Mouse (Mus musculus) CH12.LX (cell line): ENCODE measurements at regions not wholly inside any gene's neighbourhood (a gene's known extent, or its start where the extent isn't known, plus 50 kb on each side); places are given as distances from the start of the nearest gene placed in this dataset.

Experiments
- DNase-seq: peaks from one replicate; pipeline ENCODE4 v3.0.0-alpha.2; 2013; ENCODE audit errors: extremely low read depth
- H3K27ac ChIP-seq: 2 replicates; pipeline ENCODE4 v1.5.1; 2012; ENCODE audit warnings: low read depth, mild to moderate bottlenecking, control low read depth, moderate library complexity; ENCODE audit not compliant: insufficient read depth
- H3K27me3 ChIP-seq: replicated peaks from 2 replicates; pipeline ENCODE3; 2012; ENCODE audit warnings: inconsistent platforms
- H3K36me3 ChIP-seq, 2 experiments: replicated peaks in 1 of 2; 2 replicates each; pipeline versions ENCODE3 to v1.6.1; 2012; ENCODE audit warnings: inconsistent platforms in 1 of 2, low read length in 1 of 2, mild to moderate bottlenecking in 1 of 2, mixed read lengths in 1 of 2, moderate library complexity in 1 of 2; ENCODE audit not compliant: control insufficient read depth in 1 of 2, insufficient read depth in 1 of 2
- H3K4me1 ChIP-seq, 2 experiments: 2 replicates each; pipeline ENCODE4 v1.6.1; 2012; ENCODE audit warnings: inconsistent platforms in 1 of 2, moderate library complexity in 1 of 2; ENCODE audit not compliant: insufficient read depth in 2 of 2, control insufficient read depth in 1 of 2
- H3K4me2 ChIP-seq: 2 replicates; pipeline ENCODE4 v1.6.1; 2012; ENCODE audit warnings: low read depth, mild to moderate bottlenecking, control low read depth; ENCODE audit not compliant: poor library complexity, insufficient read depth, severe bottlenecking
- H3K4me3 ChIP-seq, 3 experiments: fragments of 150-350 bp in 1 of 3; sonication (generic) in 1 of 3; replicated peaks in 1 of 3; 2 replicates each; pipeline versions ENCODE3 to v1.5.1; 2011 to 2012; ENCODE audit warnings: low read depth in 2 of 3, low read length in 2 of 3, mild to moderate bottlenecking in 2 of 3, moderate library complexity in 2 of 3, control low read depth in 1 of 3, improper control_type of control experiment in 1 of 3, inconsistent platforms in 1 of 3, mixed read lengths in 1 of 3; ENCODE audit not compliant: poor library complexity in 1 of 3
- H3K79me2 ChIP-seq: replicated peaks from 2 replicates; pipeline ENCODE4 v1.6.1; 2012; ENCODE audit warnings: mild to moderate bottlenecking, moderate library complexity; ENCODE audit not compliant: control insufficient read depth, poor library complexity, insufficient read depth, severe bottlenecking; ENCODE audit errors: extremely low read depth
- H3K9ac ChIP-seq: 2 replicates; pipeline ENCODE4 v1.6.1; 2012; ENCODE audit warnings: low read depth, mild to moderate bottlenecking, control low read depth, moderate library complexity; ENCODE audit not compliant: insufficient read depth
- H3K9me3 ChIP-seq: replicated peaks from 2 replicates; pipeline ENCODE3; 2012; ENCODE audit warnings: low read length, inconsistent platforms, mixed read lengths
- CTCF ChIP-seq, 2 experiments: IDR thresholded peaks in 1 of 2; conservative IDR thresholded peaks in 1 of 2; 2 replicates each; pipeline ENCODE4 v1.5.1; 2011 to 2012; ENCODE audit warnings: low read depth in 2 of 2, low read length in 2 of 2, improper control_type of control experiment in 1 of 2, inconsistent platforms in 1 of 2, mild to moderate bottlenecking in 1 of 2, moderate library complexity in 1 of 2
- GABPA ChIP-seq: IDR thresholded peaks from 2 replicates; pipeline ENCODE4 v1.6.1; 2012; ENCODE audit warnings: low read depth, low read length, improper control_type of control experiment, inconsistent platforms; ENCODE audit not compliant: insufficient replicate concordance
- JUND ChIP-seq: conservative IDR thresholded peaks from 2 replicates; pipeline ENCODE4 v1.6.1; 2011; ENCODE audit warnings: low read depth, low read length, improper control_type of control experiment
- MXI1 ChIP-seq: IDR thresholded peaks from 2 replicates; pipeline ENCODE4 v1.6.1; 2011; ENCODE audit warnings: mild to moderate bottlenecking, low read depth, low read length, improper control_type of control experiment
- RAD21 ChIP-seq: IDR thresholded peaks from 2 replicates; pipeline ENCODE4 v1.6.1; 2011; ENCODE audit warnings: low read depth, mild to moderate bottlenecking, low read length, improper control_type of control experiment, moderate library complexity
- SMC3 ChIP-seq: IDR thresholded peaks from 2 replicates; pipeline ENCODE4 v1.6.1; 2011; ENCODE audit warnings: low read depth, low read length, improper control_type of control experiment
- dilution Hi-C: fragments of 300-500 bp; cut with MboI; formaldehyde crosslinking; loops from 2 replicates; pipeline ENCODE4 v1.14.3; 2020; ENCODE audit warnings: low sequenced_read_pairs; ENCODE audit not compliant: extremely low pct_unique_long_range_greater_than_20kb, extremely low pct_ligation_motif_present
- in situ Hi-C: fragments of 300-500 bp; cut with MboI; formaldehyde crosslinking; loops from 3 replicates; pipeline ENCODE4 v1.14.3; 2019; ENCODE audit warnings: low sequenced_read_pairs, low pct_ligation_motif_present, low pct_unique_long_range_greater_than_20kb, mixed read lengths

GRCm38 (mm10) chr2:57934062-57934822, 63.4 kb upstream of the Galnt5 start:
- no peak overlapping the region for H3K4me3 ChIP-seq
- H3K79me2 ChIP-seq: no peaks in the 10 kb centered on the region
- no peaks in the 10 kb centered on the region for H3K9me3 ChIP-seq
- H3K27me3 ChIP-seq: no peaks in the 10 kb centered on the region
- peaks cover 0 to 4% of the 10 kb centered on the region in 2 experiments; a peak in 1 of 4 replicates for H3K4me1 ChIP-seq
- dilution Hi-C loops (no loop called here), in situ Hi-C loops (no loop called here)
- TF ChIP-seq MXI1 (no peak), SMC3 (peak; percentile 55), CTCF (conservative IDR thresholded peaks at IDR 0.05 in 1 of 2, IDR thresholded peaks at IDR 0.05 in 1 of 2; ENCODE audit: low read depth in 2 of 2, low read length in 2 of 2) (peak; percentile 34 to 71; a peak in 3 of 4 replicates), GABPA (no peak), JUND (no peak), RAD21 (peak; percentile 4)
- H3K36me3 ChIP-seq: no peaks in the 10 kb centered on the region
- H3K27ac ChIP-seq: no peak overlapping the region
- no peak overlapping the region for H3K4me2 ChIP-seq
- no peak overlapping the region for H3K9ac ChIP-seq
- DNase-seq: peak; percentile 51
